Mouse (Mus musculus): ENCODE data around the gene Cacng5. TPM values are rescaled to one million over a fixed set of nuclear protein-coding genes. Genes with fewer than 3 reads are reported as not detected.

Gene Cacng5
- polyA plus RNA-seq, 1 experiment from 2014 or later = not detected

DNA sequence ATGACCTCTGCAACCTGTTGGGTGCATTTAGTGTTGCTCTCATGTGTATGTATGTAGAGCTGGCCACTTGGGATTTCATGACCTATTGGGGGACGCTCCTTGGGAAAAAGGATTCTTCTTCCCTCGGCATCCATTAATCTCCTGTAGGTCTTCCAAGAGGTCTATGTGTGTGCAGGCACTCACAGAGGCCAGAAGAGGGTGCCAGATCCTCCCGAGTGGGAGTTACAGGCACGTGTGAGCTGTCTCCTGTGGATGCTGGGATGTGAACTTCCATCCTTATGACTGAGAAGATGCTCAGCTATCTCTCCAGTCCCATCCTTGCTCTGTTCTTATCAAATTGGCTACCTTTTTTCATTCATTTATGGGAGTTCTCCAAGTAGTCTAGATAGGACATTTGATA lies 14.4 kb downstream of the Cacng5 start:
- Histone ChIP-seq H3K27me3 (ENCODE audit: control insufficient read depth, insufficient read depth, low read length) (no peaks in the 10 kb centered on the region), H3K27ac (ENCODE audit: low read depth, low read length) (no peak overlapping the region), H3K9me3 (replicated peaks; ENCODE audit: control insufficient read depth, low read length) (no peaks in the 10 kb centered on the region), H3K4me3 (ENCODE audit: low read depth, low read length) (no peak overlapping the region), H3K4me2 (no peak overlapping the region), H3K4me1 (ENCODE audit: control insufficient read depth, insufficient read depth, low read length) (no peaks in the 10 kb centered on the region), H3K36me3 (ENCODE audit: control insufficient read depth, insufficient read depth, low read length) (no peaks in the 10 kb centered on the region), H3K9ac (ENCODE audit: low read depth, low read length) (no peak overlapping the region)
- 47% methylated on average over 4 of the region's 4 CpGs for WGBS (ENCODE audit: insufficient replicate concordance)
- ATAC-seq (replicated peaks; ENCODE audit: insufficient number of reproducible peaks, low FRiP score, low TSS enrichment) = no peak

DNA sequence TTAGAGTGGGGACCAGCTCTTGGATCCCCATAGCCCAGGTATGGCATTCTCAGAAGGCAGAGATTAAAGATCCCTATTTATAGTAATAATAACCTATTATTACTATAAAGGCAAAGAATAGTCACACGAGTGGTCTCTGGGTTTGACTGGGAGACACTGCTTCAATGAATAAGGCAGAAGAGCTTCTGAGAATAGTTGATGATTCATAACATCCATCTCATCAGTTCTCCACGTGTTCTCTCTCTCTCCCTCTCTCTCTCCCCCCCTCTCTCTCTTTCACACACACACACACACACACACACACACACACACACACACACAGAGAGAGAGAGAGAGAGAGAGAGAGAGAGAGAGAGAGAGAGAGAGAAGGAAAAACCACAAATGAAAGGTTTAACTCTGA lies 16.2 kb downstream of the Cacng5 start:
- ATAC-seq (replicated peaks; ENCODE audit: insufficient number of reproducible peaks, low FRiP score, low TSS enrichment) = no peak
- H3K4me1 ChIP-seq (ENCODE audit: control insufficient read depth, insufficient read depth, low read length) = no peaks in the 10 kb centered on the region
- H3K4me2 ChIP-seq = no peak overlapping the region
- no peaks in the 10 kb centered on the region for H3K36me3 ChIP-seq (ENCODE audit: control insufficient read depth, insufficient read depth, low read length)
- 51% methylated on average over 2 of the region's 2 CpGs for WGBS (ENCODE audit: insufficient replicate concordance)
- no peak overlapping the region for H3K27ac ChIP-seq (ENCODE audit: low read depth, low read length)
- H3K9ac ChIP-seq (ENCODE audit: low read depth, low read length) = no peak overlapping the region
- H3K27me3 ChIP-seq (ENCODE audit: control insufficient read depth, insufficient read depth, low read length) = no peaks in the 10 kb centered on the region
- H3K9me3 ChIP-seq (replicated peaks; ENCODE audit: control insufficient read depth, low read length) = no peaks in the 10 kb centered on the region
- H3K4me3 ChIP-seq (ENCODE audit: low read depth, low read length) = no peak overlapping the region

DNA sequence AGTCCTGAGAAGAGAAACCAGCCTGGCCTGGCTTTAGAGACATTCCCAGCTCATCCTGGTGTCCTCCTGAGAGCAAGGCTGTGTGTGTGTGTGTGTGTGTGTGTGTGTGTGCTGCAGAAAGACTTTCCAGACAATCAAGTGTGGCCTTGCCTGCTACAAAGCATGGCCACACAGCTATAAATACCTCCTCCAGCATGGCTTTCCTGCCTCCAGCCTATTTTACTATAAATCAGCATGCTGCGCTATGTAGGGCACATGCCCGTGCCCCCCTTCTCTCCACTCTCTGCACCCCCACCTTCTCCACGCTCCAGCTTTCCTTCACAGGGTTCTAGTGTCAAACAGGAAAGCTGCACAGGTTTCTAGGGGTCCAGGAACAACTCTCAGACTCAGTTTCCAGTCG lies 19.2 kb downstream of the Cacng5 start:
- H3K4me1 ChIP-seq (ENCODE audit: control insufficient read depth, insufficient read depth, low read length) = no peaks in the 10 kb centered on the region
- no peak for ATAC-seq (replicated peaks; ENCODE audit: insufficient number of reproducible peaks, low FRiP score, low TSS enrichment)
- WGBS (ENCODE audit: insufficient replicate concordance) = 55% methylated on average over 4 of the region's 4 CpGs
- H3K27ac ChIP-seq (ENCODE audit: low read depth, low read length) = no peak overlapping the region
- no peaks in the 10 kb centered on the region for H3K9me3 ChIP-seq (replicated peaks; ENCODE audit: control insufficient read depth, low read length)
- H3K36me3 ChIP-seq (ENCODE audit: control insufficient read depth, insufficient read depth, low read length) = no peaks in the 10 kb centered on the region
- no peak overlapping the region for H3K4me2 ChIP-seq
- H3K9ac ChIP-seq (ENCODE audit: low read depth, low read length) = no peak overlapping the region
- H3K27me3 ChIP-seq (ENCODE audit: control insufficient read depth, insufficient read depth, low read length) = no peaks in the 10 kb centered on the region
- no peak overlapping the region for H3K4me3 ChIP-seq (ENCODE audit: low read depth, low read length)

DNA sequence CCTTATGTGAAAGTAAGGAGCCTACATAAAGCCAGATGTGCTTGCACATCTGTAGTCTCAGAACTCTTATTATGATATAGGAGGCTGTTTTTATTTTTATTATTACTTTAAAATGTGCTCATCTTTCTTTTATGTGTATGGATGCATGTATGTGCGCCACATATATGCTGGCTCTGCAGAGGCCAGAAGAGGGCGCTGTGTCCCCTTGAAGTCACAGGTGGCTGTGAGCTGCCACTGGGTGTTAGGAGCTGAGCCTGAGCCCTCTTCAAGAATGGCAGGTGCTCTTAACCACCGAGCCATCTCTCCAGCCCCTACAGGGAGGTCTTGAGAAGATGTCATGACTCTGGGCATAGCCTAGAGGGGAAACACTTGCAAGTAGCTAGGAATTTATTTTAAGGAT lies 23.5 kb downstream of the Cacng5 start:
- no peaks in the 10 kb centered on the region for H3K36me3 ChIP-seq (ENCODE audit: control insufficient read depth, insufficient read depth, low read length)

DNA sequence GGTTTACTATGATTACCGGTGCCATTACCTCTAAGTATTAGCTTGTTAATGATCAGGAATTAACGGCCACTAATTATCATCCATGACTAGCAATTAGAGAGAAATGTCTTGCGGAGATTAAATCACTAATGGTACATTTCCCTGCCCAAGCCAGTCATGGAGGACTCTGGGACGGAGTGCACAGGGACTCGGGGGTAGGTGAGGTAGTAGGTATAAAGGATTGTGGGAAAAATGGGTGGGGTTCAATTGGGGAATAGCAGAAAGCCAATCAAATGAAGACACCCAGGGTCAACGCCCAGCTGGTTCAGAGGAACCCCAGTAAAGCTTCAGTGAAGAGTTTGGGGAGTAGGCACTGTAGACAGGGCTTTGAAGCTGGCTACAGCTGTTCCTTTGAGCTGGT lies 27.5 kb downstream of the Cacng5 start:
- Histone ChIP-seq H3K9ac (ENCODE audit: low read depth, low read length) (no peak overlapping the region), H3K27ac (ENCODE audit: low read depth, low read length) (no peak overlapping the region), H3K4me2 (no peak overlapping the region), H3K4me1 (ENCODE audit: control insufficient read depth, insufficient read depth, low read length) (no peaks in the 10 kb centered on the region), H3K4me3 (ENCODE audit: low read depth, low read length) (no peak overlapping the region), H3K9me3 (replicated peaks; ENCODE audit: control insufficient read depth, low read length) (no peaks in the 10 kb centered on the region), H3K27me3 (ENCODE audit: control insufficient read depth, insufficient read depth, low read length) (no peaks in the 10 kb centered on the region), H3K36me3 (ENCODE audit: control insufficient read depth, insufficient read depth, low read length) (no peaks in the 10 kb centered on the region)
- no peak for ATAC-seq (replicated peaks; ENCODE audit: insufficient number of reproducible peaks, low FRiP score, low TSS enrichment)
- 85% methylated on average over 6 of the region's 6 CpGs for WGBS (ENCODE audit: insufficient replicate concordance)

More for the DNA sequence above, 23.5 kb downstream of the Cacng5 start:
- no peak overlapping the region for H3K27ac ChIP-seq (ENCODE audit: low read depth, low read length)
- no peak overlapping the region for H3K9ac ChIP-seq (ENCODE audit: low read depth, low read length)
- H3K27me3 ChIP-seq (ENCODE audit: control insufficient read depth, insufficient read depth, low read length) = no peaks in the 10 kb centered on the region
- WGBS (ENCODE audit: insufficient replicate concordance) = 81% methylated on average over 3 of the region's 3 CpGs
- no peak overlapping the region for H3K4me2 ChIP-seq
- H3K9me3 ChIP-seq (replicated peaks; ENCODE audit: control insufficient read depth, low read length) = no peaks in the 10 kb centered on the region
- H3K4me1 ChIP-seq (ENCODE audit: control insufficient read depth, insufficient read depth, low read length) = no peaks in the 10 kb centered on the region
- ATAC-seq (replicated peaks; ENCODE audit: insufficient number of reproducible peaks, low FRiP score, low TSS enrichment) = no peak
- H3K4me3 ChIP-seq (ENCODE audit: low read depth, low read length) = no peak overlapping the region

DNA sequence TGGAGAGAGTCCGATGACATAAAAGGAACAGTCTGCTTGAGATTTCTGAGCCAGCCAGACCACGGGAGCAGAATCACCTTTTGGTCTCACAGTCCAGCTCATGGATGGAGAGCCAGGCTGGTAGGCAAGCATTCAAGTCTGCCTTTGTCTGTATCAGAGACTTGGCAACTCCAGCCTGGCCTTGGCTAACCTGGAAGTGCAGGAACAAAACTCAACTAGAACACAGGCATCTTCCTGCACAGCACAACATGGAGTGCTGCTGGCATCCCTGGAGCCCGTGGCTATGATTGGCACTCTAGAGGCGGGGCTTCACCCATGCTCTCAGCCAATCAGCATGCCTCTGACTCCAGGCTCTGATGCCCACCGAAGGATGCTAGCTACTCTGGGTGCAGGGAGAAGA lies 38.0 kb downstream of the Cacng5 start:
- H3K27ac ChIP-seq (ENCODE audit: low read depth, low read length) = no peak overlapping the region
- H3K9ac ChIP-seq (ENCODE audit: low read depth, low read length) = no peak overlapping the region
- no peaks in the 10 kb centered on the region for H3K27me3 ChIP-seq (ENCODE audit: control insufficient read depth, insufficient read depth, low read length)
- H3K36me3 ChIP-seq (ENCODE audit: control insufficient read depth, insufficient read depth, low read length) = no peaks in the 10 kb centered on the region
- no peaks in the 10 kb centered on the region for H3K9me3 ChIP-seq (replicated peaks; ENCODE audit: control insufficient read depth, low read length)
- H3K4me2 ChIP-seq = no peak overlapping the region
- ATAC-seq (replicated peaks; ENCODE audit: insufficient number of reproducible peaks, low FRiP score, low TSS enrichment) = no peak
- no peak overlapping the region for H3K4me3 ChIP-seq (ENCODE audit: low read depth, low read length)
- 65% methylated on average over 5 of the region's 5 CpGs for WGBS (ENCODE audit: insufficient replicate concordance)
- no peaks in the 10 kb centered on the region for H3K4me1 ChIP-seq (ENCODE audit: control insufficient read depth, insufficient read depth, low read length)

DNA sequence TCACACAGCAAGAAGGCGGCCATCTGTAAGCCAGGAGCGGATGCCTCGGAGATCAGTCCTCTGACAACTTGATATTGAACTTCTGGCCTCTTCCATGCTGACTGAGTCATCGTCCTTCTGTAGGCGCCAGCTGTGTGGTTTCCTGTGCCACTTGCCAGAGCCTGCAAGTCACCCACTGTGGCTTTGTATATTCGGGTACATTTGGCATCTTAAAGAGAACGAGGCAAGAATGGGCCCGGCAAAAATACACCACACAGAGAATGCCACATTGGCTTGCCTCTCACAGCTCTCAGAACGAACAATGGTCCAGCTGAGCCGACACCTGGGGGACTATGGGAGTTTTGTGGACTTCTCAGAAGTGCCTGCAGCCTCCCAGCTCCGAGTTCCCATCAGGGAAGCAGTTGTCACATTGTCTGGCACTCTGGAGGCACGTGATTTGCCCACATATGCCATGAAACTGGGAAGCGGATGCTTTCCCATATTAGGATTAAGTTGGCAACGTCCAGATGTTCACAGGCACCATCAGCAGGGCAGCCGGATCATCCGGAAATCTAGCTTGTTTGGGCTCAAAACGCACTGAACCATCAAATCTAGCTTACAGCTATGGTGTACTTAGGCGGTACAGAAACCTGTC lies 38.9 kb downstream of the Cacng5 start:
- WGBS (ENCODE audit: insufficient replicate concordance) = 79% methylated on average over 18 of the region's 18 CpGs
- Histone ChIP-seq H3K9me3 (replicated peaks; ENCODE audit: control insufficient read depth, low read length) (no peaks in the 10 kb centered on the region), H3K27me3 (ENCODE audit: control insufficient read depth, insufficient read depth, low read length) (no peaks in the 10 kb centered on the region), H3K9ac (ENCODE audit: low read depth, low read length) (no peak overlapping the region), H3K4me2 (no peak overlapping the region), H3K36me3 (ENCODE audit: control insufficient read depth, insufficient read depth, low read length) (no peaks in the 10 kb centered on the region), H3K4me1 (ENCODE audit: control insufficient read depth, insufficient read depth, low read length) (no peaks in the 10 kb centered on the region), H3K27ac (ENCODE audit: low read depth, low read length) (no peak overlapping the region), H3K4me3 (ENCODE audit: low read depth, low read length) (no peak overlapping the region)
- ATAC-seq (replicated peaks; ENCODE audit: insufficient number of reproducible peaks, low FRiP score, low TSS enrichment) = no peak

DNA sequence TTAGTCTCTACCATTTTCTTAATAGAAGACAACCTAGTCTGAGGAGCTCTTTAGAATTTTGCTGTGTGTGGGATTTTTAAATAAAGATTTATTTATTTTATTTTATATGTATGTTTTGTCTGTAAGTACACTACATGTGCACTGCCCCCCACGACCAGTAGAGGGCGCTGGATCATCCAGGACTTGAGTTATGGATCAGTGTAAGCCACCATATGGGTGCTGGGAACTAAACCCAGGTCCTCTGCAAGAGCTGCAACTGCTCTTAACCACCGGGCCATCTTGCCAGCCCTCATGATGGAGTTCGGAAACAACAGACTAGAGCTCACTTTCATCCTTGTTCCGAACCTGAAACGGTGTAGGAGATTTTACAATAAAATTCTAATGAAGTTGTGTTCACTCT lies 42.1 kb downstream of the Cacng5 start:
- ATAC-seq (replicated peaks; ENCODE audit: insufficient number of reproducible peaks, low FRiP score, low TSS enrichment) = no peak
- WGBS (ENCODE audit: insufficient replicate concordance) = 61% methylated on average over 6 of the region's 6 CpGs
- no peak overlapping the region for H3K9ac ChIP-seq (ENCODE audit: low read depth, low read length)
- no peaks in the 10 kb centered on the region for H3K9me3 ChIP-seq (replicated peaks; ENCODE audit: control insufficient read depth, low read length)
- H3K27me3 ChIP-seq (ENCODE audit: control insufficient read depth, insufficient read depth, low read length) = peaks cover 4% of the 10 kb centered on the region; the same call in 1 of the 2 replicates
- H3K4me1 ChIP-seq (ENCODE audit: control insufficient read depth, insufficient read depth, low read length) = no peaks in the 10 kb centered on the region
- H3K36me3 ChIP-seq (ENCODE audit: control insufficient read depth, insufficient read depth, low read length) = no peaks in the 10 kb centered on the region
- no peak overlapping the region for H3K4me2 ChIP-seq
- no peak overlapping the region for H3K4me3 ChIP-seq (ENCODE audit: low read depth, low read length)
- H3K27ac ChIP-seq (ENCODE audit: low read depth, low read length) = no peak overlapping the region

DNA sequence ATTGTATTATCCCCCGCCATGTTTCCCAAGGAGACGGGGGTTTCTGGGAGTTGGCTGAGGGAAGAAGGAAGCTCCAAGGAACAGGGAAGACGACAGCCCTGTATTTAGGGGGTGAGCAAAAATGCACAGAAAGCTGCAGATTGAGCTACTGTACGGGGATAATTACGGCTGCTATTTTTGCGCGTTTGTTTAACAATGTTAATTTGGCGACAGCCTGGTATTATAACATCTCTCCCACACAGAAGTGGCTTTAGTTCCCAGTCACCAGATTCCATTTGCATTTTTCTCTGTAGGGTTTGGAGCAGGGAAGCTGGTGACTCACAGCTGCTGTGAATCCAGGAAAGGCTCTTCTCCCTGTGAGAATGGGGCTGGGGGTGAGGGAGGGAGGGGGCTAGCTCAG lies 47.3 kb downstream of the Cacng5 start:
- no peak for ATAC-seq (replicated peaks; ENCODE audit: insufficient number of reproducible peaks, low FRiP score, low TSS enrichment)
- Histone ChIP-seq H3K4me3 (ENCODE audit: low read depth, low read length) (no peak overlapping the region), H3K9ac (ENCODE audit: low read depth, low read length) (no peak overlapping the region), H3K4me2 (no peak overlapping the region), H3K9me3 (replicated peaks; ENCODE audit: control insufficient read depth, low read length) (no peaks in the 10 kb centered on the region), H3K27ac (ENCODE audit: low read depth, low read length) (no peak overlapping the region), H3K27me3 (ENCODE audit: control insufficient read depth, insufficient read depth, low read length) (peaks cover 4% of the 10 kb centered on the region; the same call in 1 of the 2 replicates), H3K36me3 (ENCODE audit: control insufficient read depth, insufficient read depth, low read length) (no peaks in the 10 kb centered on the region), H3K4me1 (ENCODE audit: control insufficient read depth, insufficient read depth, low read length) (no peaks in the 10 kb centered on the region)
- 77% methylated on average over 8 of the region's 8 CpGs for WGBS (ENCODE audit: insufficient replicate concordance)
